Mouse (Mus musculus) spleen, adult 12 weeks (tissue): ENCODE measurements around the gene Bscl2.
A peak's percentile ranks its signal among the peaks of the same experiment; 100 is the strongest.

ENCODE experiments used
- DNase-seq: peaks from one replicate; pipeline ENCODE4 v3.0.0; 2022; ENCODE audit warnings: low spot score

The Bscl2 gene

DNA sequence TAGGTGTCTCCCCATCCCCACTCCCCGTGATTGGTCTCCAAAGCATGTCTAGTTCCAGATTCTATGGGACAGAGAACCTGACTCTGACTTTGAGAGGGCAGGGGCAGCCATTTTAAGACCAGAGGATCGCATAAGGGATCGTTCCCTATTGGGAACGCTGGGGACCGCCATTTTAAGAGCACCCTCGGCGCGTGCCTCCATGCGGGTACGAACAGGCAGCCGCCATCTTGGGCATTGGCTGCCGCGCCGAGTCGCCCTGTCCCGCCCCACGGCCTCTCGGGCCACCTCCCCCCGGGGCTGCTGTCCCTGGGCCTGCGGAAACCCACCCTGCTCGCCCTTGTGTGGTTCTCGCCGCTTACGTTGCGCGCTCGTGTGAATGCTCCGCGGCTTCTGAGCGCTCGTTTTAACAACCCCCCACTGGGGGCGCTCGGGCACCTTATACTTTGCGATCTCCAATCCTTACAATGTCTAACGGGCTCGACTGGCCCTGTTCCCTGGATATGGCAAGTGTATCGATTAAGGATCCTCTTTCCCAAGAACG lies at the start of gene Bscl2:
Bscl2 (plus strand) TSS at position 217 of the 541 bp plus-strand sequence.
- peak; percentile 76 for DNase-seq

- no peak for DNase-seq
Observed at GRCm38 (mm10) chr19:8788521-8788920, 48.7 kb upstream of the Bscl2 start.

- DNase-seq, result no peak
Observed at GRCm38 (mm10) chr19:8789171-8789570, 48.1 kb upstream of the Bscl2 start.

DNA sequence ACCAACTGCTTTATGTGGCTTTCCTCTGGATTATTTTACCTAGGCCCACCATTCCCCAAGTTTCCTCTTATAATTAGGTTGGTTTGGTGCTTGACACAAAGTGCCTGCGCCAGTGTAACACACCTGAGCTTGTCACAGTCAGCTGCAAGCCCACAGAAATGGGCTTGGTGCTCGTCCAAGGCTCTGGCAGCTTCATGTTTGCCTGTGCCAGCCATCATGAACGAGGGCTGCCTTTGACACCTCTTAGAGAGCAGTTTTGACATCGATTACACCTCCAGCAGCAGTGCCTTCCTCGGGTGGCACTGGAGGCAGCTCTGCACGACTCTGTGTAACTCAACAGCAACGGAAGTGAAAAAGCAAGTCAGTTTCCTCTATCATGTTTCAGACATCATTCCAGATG lies 47.1 kb upstream of the Bscl2 start:
- no peak for DNase-seq

- DNase-seq, result peak; percentile 75
Observed at GRCm38 (mm10) chr19:8798264-8798946, 38.9 kb upstream of the Bscl2 start, which contains the start of gene Polr2g. Gene Polr2g (minus strand): TSS chr19:8798577.

- no peak for DNase-seq
Observed at GRCm38 (mm10) chr19:8798947-8799315, 38.3 kb upstream of the Bscl2 start.

DNA sequence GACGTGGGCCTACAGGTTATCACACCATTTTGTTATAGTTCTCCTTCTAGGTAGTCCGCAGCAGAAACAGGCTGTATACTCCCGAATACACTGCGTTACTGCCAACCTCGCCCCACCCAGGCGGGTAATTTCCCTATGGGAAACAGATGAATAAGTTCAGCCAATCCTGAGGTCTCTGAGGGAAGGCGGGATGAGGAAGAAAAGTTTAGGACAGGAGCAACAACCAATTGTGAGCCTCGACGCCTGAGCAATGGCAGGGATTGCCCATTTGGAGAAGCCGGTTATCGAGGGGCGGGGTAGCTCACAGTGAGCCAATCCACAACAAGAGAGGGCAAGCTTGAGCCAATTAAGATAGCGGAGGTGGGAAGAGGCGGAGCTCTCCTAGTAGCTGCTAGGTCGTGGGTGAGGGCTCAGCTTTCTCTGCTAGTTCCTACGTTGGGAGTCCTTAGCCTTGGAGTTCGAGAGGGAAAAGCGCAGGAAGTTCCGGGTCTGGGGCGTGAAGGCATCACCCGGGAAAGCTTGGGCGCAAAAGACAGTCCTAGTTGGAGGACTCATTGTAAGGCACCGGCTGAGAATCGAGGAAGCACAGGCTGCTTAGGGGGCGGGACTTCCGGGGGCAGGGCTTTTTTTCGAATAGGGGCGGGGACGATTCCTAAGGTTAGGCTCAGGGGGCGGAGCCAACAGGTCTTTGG lies 35.0 kb upstream of the Bscl2 start, which contains the start of gene Zbtb3:
Zbtb3 (plus strand) TSS at position 426 of the 692 bp plus-strand sequence.
- DNase-seq, result peak; percentile 90

- no peak for DNase-seq
Observed at GRCm38 (mm10) chr19:8803204-8803780, 34.0 kb upstream of the Bscl2 start.

DNA sequence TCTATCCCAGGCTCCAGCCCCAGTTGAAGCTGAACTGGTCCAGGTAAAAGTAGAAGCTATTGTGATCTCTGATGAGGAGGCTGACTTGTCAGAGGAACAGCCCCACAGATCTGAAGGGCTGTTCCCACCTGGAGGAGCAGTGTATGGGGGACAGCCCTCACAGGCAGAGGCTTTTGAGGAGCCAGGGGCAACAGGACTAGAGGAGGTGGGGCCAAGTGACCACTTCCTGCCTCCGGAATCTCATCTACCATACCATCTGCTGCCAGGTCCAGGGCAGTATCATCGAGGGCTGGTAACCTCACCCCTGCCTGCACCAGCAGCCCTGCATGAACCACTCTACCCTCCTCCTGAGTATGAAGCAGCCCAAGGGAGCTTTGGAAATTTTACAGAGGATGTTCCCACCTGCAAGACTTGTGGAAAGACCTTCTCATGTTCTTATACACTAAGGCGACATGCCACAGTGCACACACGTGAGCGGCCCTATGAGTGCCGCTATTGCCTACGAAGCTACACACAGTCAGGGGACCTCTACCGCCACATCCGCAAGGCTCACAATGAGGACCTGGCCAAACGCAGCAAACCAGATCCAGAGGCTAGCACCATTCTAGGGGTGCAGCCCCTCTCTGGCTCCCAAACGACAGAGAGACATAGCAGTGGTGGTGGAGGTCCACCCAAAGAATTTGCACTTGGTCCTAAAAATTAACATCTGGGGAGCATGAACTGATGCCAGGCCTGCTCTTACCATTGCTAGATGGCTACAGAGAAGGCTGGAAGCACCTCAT lies 33.2 kb upstream of the Bscl2 start:
- DNase-seq, result no peak

GRCm38 (mm10) chr19:8806810-8807209 lies 30.5 kb upstream of the Bscl2 start:
- no peak for DNase-seq

GRCm38 (mm10) chr19:8815812-8816211 lies 21.5 kb upstream of the Bscl2 start:
- DNase-seq, result no peak

GRCm38 (mm10) chr19:8817001-8817400 lies 20.3 kb upstream of the Bscl2 start:
- no peak for DNase-seq

DNA sequence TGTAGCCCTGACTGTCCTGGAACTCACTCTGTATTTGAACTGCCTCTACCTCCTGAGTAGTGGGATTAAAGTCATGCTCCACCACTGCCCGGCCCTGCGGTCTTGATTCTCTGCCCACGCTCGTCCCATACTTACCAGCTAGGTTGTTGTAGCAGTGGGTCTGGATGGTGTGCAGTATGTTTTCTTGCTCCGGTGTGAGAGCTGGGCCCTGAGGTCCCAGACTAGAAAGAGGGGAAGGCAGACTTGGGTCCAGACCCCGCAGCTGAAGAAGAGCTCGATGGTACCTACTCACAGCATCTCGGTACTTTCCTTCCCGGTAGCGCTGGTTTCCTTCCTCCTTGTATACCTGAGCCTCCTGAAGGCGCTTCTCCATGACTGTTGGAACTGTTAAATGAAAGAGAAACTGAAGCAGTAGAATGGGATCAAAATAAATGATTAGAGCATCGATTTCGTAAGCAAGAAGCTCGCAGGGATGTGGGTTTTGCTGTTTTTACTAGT lies 18.9 kb upstream of the Bscl2 start:
- DNase-seq, result no peak

DNA sequence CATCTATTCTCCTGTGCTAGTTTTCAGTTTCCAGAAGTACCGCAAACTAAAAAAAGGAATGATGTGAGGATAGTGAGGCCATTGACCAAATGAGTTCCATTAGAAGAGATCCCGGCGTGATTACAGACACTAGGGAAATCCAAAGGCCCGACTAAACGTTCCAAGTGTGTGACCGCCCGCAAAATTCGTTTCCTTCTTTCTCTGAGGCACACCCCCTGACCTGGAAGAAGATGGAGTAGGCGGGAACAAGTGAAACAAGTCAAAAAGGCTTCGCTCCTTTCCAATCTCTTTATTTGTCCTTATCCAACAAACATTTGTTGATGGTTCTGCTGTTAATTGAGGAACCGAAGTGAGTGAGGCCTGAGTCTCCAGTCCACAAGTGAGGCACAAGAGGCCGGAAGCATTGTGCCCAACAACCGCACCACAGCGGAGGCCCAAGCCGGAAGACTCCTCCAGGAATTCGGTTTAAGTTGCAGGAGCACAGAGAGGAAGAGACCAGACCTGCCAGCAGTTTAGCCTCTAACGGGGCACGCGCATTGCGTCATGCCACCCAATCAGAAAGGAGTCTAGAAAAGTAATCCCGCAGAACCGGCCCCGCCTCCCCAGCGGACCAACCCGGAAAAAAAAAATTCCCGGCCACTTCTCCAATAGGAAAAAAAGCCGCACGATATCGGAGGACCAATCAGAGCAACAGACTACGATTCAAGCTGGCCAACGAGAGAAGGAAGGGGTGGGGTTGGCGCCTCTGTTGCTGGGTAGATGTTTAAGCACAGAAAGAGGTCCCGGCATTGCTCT lies 18.3 kb upstream of the Bscl2 start, which contains the start of gene Ttc9c:
Ttc9c (minus strand) TSS at position 533 of the 795 bp plus-strand sequence.
- no peak for DNase-seq

DNA sequence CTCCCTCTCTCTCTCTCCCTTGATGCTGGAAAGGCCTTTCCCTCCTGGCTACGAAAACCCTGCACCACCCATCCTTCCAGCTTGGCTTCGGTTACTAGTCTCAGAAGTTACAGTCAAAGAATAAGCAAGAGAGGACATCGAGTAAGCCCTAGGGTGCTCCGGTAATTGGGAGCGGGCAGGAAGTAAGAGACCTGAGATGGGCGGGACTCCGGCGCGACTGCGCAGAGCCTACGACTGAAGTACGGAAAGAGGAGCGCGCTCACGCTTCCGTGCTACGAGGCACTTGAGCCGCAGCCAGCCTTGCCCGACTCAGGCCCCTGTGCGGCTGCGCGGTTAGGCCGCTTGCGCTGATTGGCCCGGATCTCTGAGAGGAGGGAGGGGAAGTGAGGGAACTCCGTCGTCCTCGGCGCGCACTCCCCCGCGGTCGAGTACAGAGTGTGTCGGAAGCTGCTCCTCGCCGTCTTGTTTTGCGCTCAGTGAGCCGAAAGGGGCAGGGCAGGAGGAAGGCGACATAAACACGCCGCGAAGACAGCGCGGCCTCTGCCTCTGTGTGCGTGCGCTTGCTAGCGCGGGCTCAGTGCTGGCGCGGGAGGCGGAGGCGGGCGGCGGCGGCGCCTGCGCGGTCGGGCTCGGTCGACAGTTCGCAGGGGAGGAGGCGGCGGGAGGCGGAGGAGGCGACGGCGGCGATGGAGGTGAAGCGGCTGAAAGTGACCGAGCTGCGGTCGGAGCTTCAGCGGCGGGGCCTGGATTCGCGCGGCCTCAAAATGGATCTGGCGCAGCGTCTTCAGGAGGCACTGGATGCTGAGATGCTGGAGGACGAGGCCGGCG lies 17.5 kb upstream of the Bscl2 start, which contains the start of gene Hnrnpul2:
Hnrnpul2 (plus strand) TSS at position 415 of the 828 bp plus-strand sequence.
- peak; percentile 95 for DNase-seq

- no peak for DNase-seq
Observed at GRCm38 (mm10) chr19:8820424-8820956, 16.8 kb upstream of the Bscl2 start.

GRCm38 (mm10) chr19:8821146-8821545 lies 16.1 kb upstream of the Bscl2 start:
- no peak for DNase-seq

GRCm38 (mm10) chr19:8822696-8823095 lies 14.6 kb upstream of the Bscl2 start:
- DNase-seq, result no peak

DNA sequence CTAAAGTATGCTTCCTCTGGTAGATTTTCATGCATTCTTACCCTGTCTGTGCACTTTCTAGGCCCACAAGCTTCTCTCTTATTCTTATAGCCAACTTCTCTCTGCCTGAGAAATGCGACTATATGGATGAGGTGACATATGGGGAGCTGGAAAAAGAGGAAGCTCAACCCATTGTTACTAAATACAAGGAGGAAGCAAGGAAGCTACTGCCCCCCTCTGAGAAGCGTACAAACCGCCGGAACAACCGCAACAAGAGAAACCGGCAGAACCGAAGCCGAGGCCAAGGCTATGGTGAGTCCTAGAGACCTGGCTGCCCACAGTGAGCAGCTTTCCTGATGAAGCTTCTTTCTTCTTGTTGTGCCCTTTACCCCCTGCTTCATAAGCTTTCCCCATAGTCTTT lies 7.6 kb upstream of the Bscl2 start, which contains the start of gene AC129217.1:
AC129217.1 (plus strand) TSS at position 114 of the 400 bp plus-strand sequence.
- DNase-seq, result no peak

DNA sequence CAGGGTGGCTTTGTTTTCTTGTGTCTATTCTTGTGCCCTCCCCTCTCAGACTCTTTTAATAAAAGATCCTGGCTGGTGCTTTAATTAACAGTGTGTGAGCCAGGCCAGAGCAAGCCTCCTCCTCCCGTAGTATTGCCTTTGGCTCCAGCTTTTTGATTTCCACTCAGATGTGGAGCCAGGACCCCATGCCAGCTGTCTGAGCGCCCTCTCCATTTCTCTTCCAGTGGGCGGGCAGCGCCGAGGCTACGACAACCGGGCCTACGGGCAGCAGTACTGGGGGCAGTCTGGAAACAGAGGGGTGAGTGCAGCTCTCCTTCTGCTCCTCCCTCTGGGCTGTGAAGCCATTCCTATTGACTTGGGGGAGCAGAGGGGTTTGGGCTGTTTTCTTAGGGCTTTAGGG lies 6.6 kb upstream of the Bscl2 start:
- DNase-seq, result no peak
